Mouse (Mus musculus) retina, postnatal 7 days (tissue): Measurements from ENCODE around the gene Gm13199.

Source experiments
- DNase-seq: peaks from one replicate; pipeline ENCODE4 v3.0.0-alpha.2; 2012; ENCODE audit warnings: low read depth, low spot score

The Gm13199 gene

DNA sequence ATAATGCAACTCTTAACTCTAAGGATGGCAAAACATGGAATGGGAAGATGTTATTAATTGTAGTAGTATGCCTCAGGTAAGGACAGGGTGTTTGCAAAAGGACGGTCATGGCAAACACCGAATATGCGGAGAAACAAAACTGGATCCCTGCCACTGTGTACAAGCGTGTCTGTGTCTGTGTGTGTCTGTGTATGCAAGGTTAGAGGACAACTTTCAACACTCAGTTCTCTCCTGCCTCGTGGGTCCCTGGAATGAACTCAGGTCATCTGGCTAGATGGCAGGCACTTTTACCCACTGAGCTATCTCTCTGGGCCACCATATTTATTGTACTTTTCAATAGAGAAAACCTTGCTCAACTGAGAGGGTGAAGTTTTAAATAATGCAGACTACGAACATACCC, 40.3 kb downstream of the Gm13199 start:
- DNase-seq: no peak

DNA sequence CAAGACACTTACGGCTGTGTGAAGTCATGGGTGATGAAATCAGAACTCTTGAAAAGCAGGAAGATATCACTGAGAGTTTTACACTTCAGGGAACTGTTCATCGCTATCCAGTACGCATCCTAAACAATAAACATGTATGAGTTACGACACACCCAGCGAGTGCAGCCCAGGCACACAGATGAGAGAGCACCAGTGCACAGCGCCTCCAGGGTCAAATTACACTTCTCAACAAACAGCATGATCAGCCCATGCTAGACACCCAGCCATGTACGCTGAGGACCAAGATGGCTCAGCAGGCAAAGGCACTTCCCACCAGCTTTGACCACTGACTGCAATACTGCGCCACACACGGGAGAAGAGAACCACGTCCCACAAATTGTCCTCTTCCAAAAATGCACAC, 41.5 kb downstream of the Gm13199 start:
- DNase-seq: no peak
